Mouse (Mus musculus): ENCODE data around the gene Gm5678. TPM values are rescaled to one million over a fixed set of nuclear protein-coding genes. Genes with fewer than 3 reads are reported as not detected.

Gm5678 gene
- total RNA-seq, 1 experiment from 2014 or later = not detected

Other genes starting within 250 kb of the Gm5678 start
- gene Setd4, start 24.0 kb upstream of the Gm5678 start, total RNA-seq (2017) = 10.7 to 13.7 TPM (median 13.0 TPM) in 3 replicates
- 6.5 to 13.6 TPM (median 12.2 TPM) in 3 replicates for gene Cbr1, start 22.2 kb upstream of the Gm5678 start, total RNA-seq (2017)
- gene Cbr3, start 55.1 kb downstream of the Gm5678 start, total RNA-seq (2017) = 0.53 to 1.1 TPM (median 0.87 TPM) in 3 replicates
- 15.1 to 33.2 TPM (median 15.3 TPM) in 3 replicates for gene Dop1b, start 83.8 kb downstream of the Gm5678 start, total RNA-seq (2017)
- gene Morc3, start 204.0 kb downstream of the Gm5678 start, total RNA-seq (2017) = 205 to 285 TPM (median 241 TPM) in 3 replicates

Measured in monocyte, adult 5-6 weeks (primary cell).